Mouse (Mus musculus) limb, embryonic 12.5 days (tissue): ENCODE data around the gene Bahcc1. TPM values are rescaled to one million over a fixed set of nuclear protein-coding genes. Genes with fewer than 3 reads are reported as not detected.

Source experiments
- ATAC-seq: fragments of 200-750 bp; cut with Nextera tagmentation; 2 replicates; pipeline ENCODE4 v1.8.0; 2017; ENCODE audit warnings: low read depth, moderate TSS enrichment; ENCODE audit not compliant: insufficient number of reproducible peaks, insufficient read depth, low FRiP score, low TSS enrichment
- H3K27ac ChIP-seq: fragments of 300-500 bp; sonication (generic); 2 replicates; pipeline ENCODE4 v1.5.1; 2016; ENCODE audit warnings: mild to moderate bottlenecking, moderate library complexity
- H3K27me3 ChIP-seq: fragments of 300-500 bp; sonication (generic); 2 replicates; pipeline ENCODE4 v1.6.1; 2016; ENCODE audit warnings: mild to moderate bottlenecking, moderate library complexity
- H3K36me3 ChIP-seq: fragments of 300-500 bp; sonication (generic); 2 replicates; pipeline ENCODE4 v1.6.1; 2016; ENCODE audit warnings: mild to moderate bottlenecking, moderate library complexity
- H3K4me1 ChIP-seq: fragments of 300-500 bp; sonication (generic); replicated peaks from 2 replicates; pipeline ENCODE4 v1.6.1; 2016
- H3K4me2 ChIP-seq: fragments of 300-500 bp; sonication (generic); 2 replicates; pipeline ENCODE4 v1.6.1; 2016; ENCODE audit warnings: mild to moderate bottlenecking, moderate library complexity
- H3K4me3 ChIP-seq: fragments of 300-500 bp; sonication (generic); replicated peaks from 2 replicates; pipeline ENCODE4 v1.5.1; 2016; ENCODE audit warnings: mild to moderate bottlenecking
- H3K9ac ChIP-seq: fragments of 300-500 bp; sonication (generic); replicated peaks from 2 replicates; pipeline ENCODE4 v1.6.1; 2016; ENCODE audit warnings: mild to moderate bottlenecking, moderate library complexity
- H3K9me3 ChIP-seq: fragments of 300-500 bp; sonication (generic); 2 replicates; pipeline ENCODE4 v1.6.1; 2016; ENCODE audit warnings: mild to moderate bottlenecking, moderate library complexity
- WGBS: fragments of 180-500 bp; shearing (Covaris S2); methylation state at CpG from one replicate; pipeline ENCODE4 v1.1.7; 2016; 5-methylcytosine and 5-hydroxymethylcytosine counted together
- polyA plus RNA-seq: library from polyadenylated mRNA; unstranded; fragments of >200 nt; fragmentation: Nextera tagmentation; extraction: Ambion mirVana; gene quantifications from 2 replicates; pipeline ENCODE4 v1.2.1, GENCODE M21; 2016

The Bahcc1 gene
- polyA plus RNA-seq, 1 experiment from 2014 or later: 18.3 TPM

DNA sequence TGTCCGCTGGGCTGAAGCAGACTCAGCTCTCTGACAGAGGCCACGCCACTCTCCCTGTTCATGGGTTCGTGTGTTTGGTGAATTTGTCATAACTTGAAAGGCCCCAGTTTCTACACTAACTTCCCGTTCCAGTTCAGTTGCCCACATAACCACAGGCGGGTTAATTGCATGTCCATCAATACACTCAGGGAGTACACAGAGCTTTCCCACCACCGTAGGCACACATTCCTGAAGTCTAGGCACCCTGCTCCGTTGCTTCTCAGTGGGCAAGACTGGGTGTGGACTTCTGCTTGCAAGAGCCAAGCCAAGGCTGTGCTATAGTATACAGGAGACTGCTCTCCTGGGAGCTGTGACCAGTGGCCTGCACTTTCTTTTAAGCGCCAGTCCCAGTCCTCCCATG lies 23.3 kb upstream of the Bahcc1 start:
- Histone ChIP-seq H3K4me2 (no peak overlapping the region), H3K27ac (no peak overlapping the region)
- WGBS: 74% methylated on average over 8 of the region's 8 CpGs

DNA sequence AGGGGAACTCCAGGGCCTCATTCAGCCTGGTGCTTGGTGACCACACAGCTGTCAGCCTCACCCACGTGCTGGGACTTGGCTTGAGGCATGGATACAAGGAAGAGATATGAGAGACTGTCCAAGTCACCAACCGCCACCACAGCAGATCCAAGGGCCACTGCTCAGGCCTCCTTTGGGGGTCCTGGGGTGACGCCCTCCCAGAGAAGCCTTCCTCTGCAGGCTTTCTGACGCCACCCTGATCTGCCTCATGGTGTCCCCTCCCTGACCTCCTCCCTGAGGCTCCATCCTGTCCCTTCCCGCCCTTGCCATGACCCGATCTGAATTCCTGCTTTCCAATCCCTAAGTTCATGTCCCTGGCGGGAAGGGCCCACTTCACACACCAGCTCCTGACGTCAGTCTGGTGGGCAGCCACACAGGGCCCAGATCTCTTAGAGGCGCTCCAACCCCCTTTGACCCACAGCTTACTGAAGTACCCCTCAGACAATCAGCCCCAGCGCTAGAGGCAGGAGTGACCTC lies 17.0 kb upstream of the Bahcc1 start:
- Histone ChIP-seq H3K4me3 (no peak overlapping the region), H3K4me1 (peaks cover 38% of the 10 kb centered on the region), H3K4me2 (no peak overlapping the region), H3K27me3 (no peaks in the 10 kb centered on the region), H3K9ac (no peak overlapping the region), H3K9me3 (no peaks in the 10 kb centered on the region), H3K27ac (peak overlapping the region; percentile 89), H3K36me3 (peaks cover 6% of the 10 kb centered on the region; the same call in 1 of the 2 replicates)
- 0 out of 2 replicates have a peak, but pooled peaks have one; percentile 12 for ATAC-seq
- WGBS: 51% methylated on average over 10 of the region's 10 CpGs

More for the DNA sequence above, 23.3 kb upstream of the Bahcc1 start:
- no peak for ATAC-seq
- Histone ChIP-seq H3K4me3 (no peak overlapping the region), H3K4me1 (no peaks in the 10 kb centered on the region), H3K36me3 (peaks cover 6% of the 10 kb centered on the region; the same call in 1 of the 2 replicates), H3K9ac (no peak overlapping the region), H3K9me3 (no peaks in the 10 kb centered on the region), H3K27me3 (no peaks in the 10 kb centered on the region)

DNA sequence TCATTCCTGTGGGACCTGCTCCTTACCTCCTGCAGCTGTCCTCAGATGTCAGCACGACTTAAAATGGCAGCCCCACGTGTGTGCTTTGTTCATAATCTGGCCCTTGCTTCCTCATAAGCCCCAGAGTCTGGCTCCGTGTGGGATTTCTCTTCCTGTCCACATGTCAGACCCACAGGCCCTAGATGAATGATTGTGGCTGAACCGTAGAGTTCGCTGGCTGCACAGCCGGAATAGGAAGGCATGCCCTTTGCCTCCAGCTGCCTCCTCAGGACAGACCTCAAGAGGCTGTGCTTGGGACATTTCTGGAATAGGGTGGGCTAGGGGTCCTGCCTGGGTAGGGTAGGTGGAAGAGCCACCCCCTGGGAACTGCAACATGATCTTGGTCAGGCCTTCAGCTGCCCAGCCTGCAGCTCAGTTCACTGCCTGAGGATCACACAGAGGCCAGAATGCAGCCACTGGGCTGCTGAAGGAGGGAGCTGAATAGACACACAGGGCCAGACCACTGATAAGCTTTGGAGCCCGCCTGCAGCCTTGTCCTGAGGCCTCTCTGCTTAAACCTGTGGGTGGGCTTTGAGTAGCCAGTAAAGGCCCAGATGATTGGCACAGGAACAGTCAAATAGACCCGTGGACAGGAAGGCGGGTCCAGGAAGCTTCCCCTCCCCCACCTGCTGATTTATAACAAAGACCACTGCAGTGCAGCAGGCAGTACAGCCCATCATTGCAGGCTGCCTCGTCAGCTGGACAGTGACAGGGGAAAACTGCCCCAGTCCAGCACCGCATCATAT lies 16.0 kb upstream of the Bahcc1 start:
- WGBS: 7% methylated on average over 11 of the region's 11 CpGs
- ATAC-seq: peak; percentile 61
- H3K4me1 ChIP-seq: peaks cover 47% of the 10 kb centered on the region
- no peak overlapping the region for H3K4me3 ChIP-seq
- peak overlapping the region; percentile 16 for H3K4me2 ChIP-seq
- peak overlapping the region; percentile 89 for H3K27ac ChIP-seq
- no peak overlapping the region for H3K9ac ChIP-seq
- no peaks in the 10 kb centered on the region for H3K27me3 ChIP-seq
- H3K36me3 ChIP-seq: peaks cover 6% of the 10 kb centered on the region; the same call in 1 of the 2 replicates
- H3K9me3 ChIP-seq: no peaks in the 10 kb centered on the region

- H3K4me3 ChIP-seq: no peak overlapping the region
- H3K27me3 ChIP-seq: no peaks in the 10 kb centered on the region
- H3K4me1 ChIP-seq: peaks cover 53% of the 10 kb centered on the region
- H3K9me3 ChIP-seq: no peaks in the 10 kb centered on the region
- 91% methylated on average over 17 of the region's 17 CpGs for WGBS
- no peak overlapping the region for H3K4me2 ChIP-seq
- no peak overlapping the region for H3K9ac ChIP-seq
- 0 out of 2 replicates have a peak overlapping the region, but pooled peaks have one; percentile 45 for H3K27ac ChIP-seq
- peaks cover 6% of the 10 kb centered on the region; the same call in 1 of the 2 replicates for H3K36me3 ChIP-seq
- no peak for ATAC-seq
These were observed 14.4 kb upstream of the Bahcc1 start for GRCm38 (mm10) chr11:120218176-120218856.

- WGBS: 73% methylated on average over 6 of the region's 6 CpGs
- Histone ChIP-seq H3K9ac (no peak overlapping the region), H3K27ac (0 out of 2 replicates have a peak overlapping the region, but pooled peaks have one; percentile 45), H3K4me2 (no peak overlapping the region), H3K36me3 (peaks cover 4% of the 10 kb centered on the region; the same call in 1 of the 2 replicates), H3K4me1 (peaks cover 59% of the 10 kb centered on the region), H3K9me3 (no peaks in the 10 kb centered on the region), H3K4me3 (no peak overlapping the region), H3K27me3 (no peaks in the 10 kb centered on the region)
- ATAC-seq: no peak
These were observed 13.8 kb upstream of the Bahcc1 start for GRCm38 (mm10) chr11:120218946-120219345.

DNA sequence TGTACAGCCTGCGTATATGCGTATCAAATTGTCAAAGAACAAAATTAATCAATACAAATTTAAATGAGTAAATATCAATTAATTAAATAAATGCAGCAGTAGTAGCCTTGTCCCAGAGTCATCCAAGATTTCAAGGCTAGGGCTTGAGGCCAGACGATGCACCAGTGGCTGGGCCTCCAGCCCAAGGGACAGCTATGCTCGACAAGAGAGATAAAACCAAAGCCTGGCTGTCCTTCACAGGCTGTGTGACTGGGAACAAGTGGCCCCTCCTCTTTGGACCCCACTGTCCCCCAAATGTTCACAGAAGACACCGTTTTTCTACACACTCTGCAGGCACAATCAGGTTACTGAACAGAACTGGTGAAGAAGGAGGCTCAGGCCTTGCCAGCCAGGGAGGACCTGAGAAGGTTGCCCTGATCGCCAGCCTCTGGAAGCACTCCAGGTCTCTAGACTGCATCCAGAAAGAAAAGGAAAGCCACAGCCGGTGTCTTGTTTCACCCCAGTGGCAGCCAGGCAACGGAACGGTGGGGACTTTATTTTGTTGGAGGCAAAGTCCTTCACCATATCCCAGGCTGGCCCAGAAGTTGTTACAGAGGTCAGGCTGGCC lies 12.7 kb upstream of the Bahcc1 start:
- Histone ChIP-seq H3K36me3 (no peaks in the 10 kb centered on the region), H3K27ac (peak overlapping the region; percentile 74), H3K4me3 (no peak overlapping the region), H3K4me1 (peaks cover 70% of the 10 kb centered on the region), H3K9me3 (no peaks in the 10 kb centered on the region), H3K4me2 (peak overlapping the region; percentile 7; the same call in 1 of the 2 replicates), H3K27me3 (no peaks in the 10 kb centered on the region), H3K9ac (peak overlapping the region; percentile 34; the same call in 1 of the 2 replicates)
- no peak for ATAC-seq
- 44% methylated on average over 9 of the region's 9 CpGs for WGBS

DNA sequence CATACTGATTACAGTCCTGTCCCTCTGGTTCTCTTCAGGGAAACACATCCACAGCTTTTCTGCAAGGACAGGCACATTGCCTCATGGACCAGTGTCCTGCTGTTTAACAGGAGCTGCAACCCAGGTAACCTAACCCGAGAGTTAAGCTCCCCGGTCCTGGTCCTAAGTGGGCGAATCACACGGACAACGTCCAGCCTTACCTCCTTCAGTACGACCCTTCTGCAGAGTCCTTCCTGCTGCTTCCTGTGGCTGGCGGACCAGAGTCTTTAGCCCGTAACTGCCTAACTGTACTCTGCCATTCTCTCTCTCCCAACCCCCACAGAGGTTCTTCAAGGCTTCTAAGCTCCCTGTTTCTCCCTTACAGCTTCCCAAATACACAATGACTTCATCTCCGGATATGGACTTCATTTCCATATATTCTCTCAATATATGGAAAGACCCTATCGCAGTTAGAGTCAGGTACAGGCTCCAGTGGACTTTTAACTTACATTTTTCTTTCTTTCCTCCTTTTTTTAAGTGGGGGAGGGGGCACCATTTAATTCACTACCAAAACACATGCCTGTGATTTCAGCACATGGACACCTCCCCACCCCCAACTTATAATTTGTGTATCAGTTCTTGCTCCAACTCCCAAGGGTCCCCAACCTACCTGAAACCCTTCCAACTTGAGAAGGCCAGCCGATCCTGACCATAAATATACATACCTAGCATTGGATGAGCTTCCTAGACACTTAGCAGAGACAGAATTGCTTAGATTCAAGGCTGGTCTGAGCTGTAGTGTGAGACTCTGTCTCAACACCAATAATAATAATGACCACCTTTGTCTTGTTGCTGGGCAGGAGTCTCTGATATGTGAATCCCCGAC lies 11.6 kb upstream of the Bahcc1 start:
- 34% methylated on average over 12 of the region's 12 CpGs for WGBS
- ATAC-seq: no peak
- no peaks in the 10 kb centered on the region for H3K9me3 ChIP-seq
- H3K4me3 ChIP-seq: no peak overlapping the region
- peak overlapping the region; percentile 74 for H3K27ac ChIP-seq
- H3K36me3 ChIP-seq: no peaks in the 10 kb centered on the region
- H3K4me1 ChIP-seq: peaks cover 75% of the 10 kb centered on the region
- peak overlapping the region; percentile 9; the same call in 1 of the 2 replicates for H3K4me2 ChIP-seq
- no peaks in the 10 kb centered on the region for H3K27me3 ChIP-seq
- H3K9ac ChIP-seq: no peak overlapping the region; the same call in 1 of the 2 replicates

- Histone ChIP-seq H3K27me3 (no peaks in the 10 kb centered on the region), H3K9ac (no peak overlapping the region), H3K27ac (no peak overlapping the region), H3K4me1 (peaks cover 75% of the 10 kb centered on the region), H3K9me3 (no peaks in the 10 kb centered on the region), H3K4me3 (no peak overlapping the region), H3K4me2 (no peak overlapping the region), H3K36me3 (no peaks in the 10 kb centered on the region)
- ATAC-seq: no peak
- WGBS: 87% methylated on average over 6 of the region's 6 CpGs
These were observed 10.2 kb upstream of the Bahcc1 start for GRCm38 (mm10) chr11:120222425-120223104.

- Histone ChIP-seq H3K36me3 (no peaks in the 10 kb centered on the region), H3K27ac (peak overlapping the region; percentile 62), H3K9ac (peak overlapping the region; percentile 48; the same call in 1 of the 2 replicates), H3K4me2 (peak overlapping the region; percentile 56), H3K9me3 (no peaks in the 10 kb centered on the region), H3K4me3 (no peak overlapping the region), H3K27me3 (no peaks in the 10 kb centered on the region), H3K4me1 (peaks cover 84% of the 10 kb centered on the region)
- WGBS: 48% methylated on average over 19 of the region's 19 CpGs
- ATAC-seq: no peak; the same call in 1 of the 2 replicates
These were observed 8.9 kb upstream of the Bahcc1 start for GRCm38 (mm10) chr11:120223586-120224487.
